Mouse (Mus musculus): ENCODE data around the gene Mroh2a. TPM values are rescaled to one million over a fixed set of nuclear protein-coding genes. Genes with fewer than 3 reads are reported as not detected.
A peak's percentile ranks its signal among the peaks of the same experiment; 100 is the strongest.

Gene Mroh2a
- total RNA-seq (2021), result under 1 TPM in 1 of 2 experiments, not detected in 1; 0.52 TPM
- long read RNA-seq, result 0 reads

GRCm38 (mm10) chr1:88226670-88227379 is at the start of gene Mroh2a:
Mroh2a (plus strand) TSS chr1:88226986.
- no peak for DNase-seq (ENCODE audit: low spot score in 2 of 2)

DNA sequence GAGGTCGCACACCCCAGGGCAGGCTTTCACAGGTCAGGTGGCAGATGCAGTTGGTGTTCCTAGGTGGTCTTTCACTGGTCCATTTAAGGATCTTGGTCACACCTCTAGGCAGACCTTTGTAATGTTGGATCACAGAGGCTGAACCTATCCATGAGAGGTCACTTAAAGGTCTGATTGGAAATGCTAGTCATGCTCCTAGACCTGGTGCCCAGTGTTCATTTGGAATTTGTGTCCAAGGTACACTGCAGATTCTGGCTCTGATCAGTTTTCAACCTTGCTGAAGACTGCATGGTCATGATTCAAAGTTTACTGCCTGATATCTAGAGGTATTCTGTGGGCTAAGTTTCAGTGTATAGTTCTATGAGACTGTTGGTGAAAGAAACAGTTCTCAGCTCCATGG is 47.1 kb upstream of the Mroh2a start:
- no peak for DNase-seq (ENCODE audit: low spot score in 2 of 2)

DNA sequence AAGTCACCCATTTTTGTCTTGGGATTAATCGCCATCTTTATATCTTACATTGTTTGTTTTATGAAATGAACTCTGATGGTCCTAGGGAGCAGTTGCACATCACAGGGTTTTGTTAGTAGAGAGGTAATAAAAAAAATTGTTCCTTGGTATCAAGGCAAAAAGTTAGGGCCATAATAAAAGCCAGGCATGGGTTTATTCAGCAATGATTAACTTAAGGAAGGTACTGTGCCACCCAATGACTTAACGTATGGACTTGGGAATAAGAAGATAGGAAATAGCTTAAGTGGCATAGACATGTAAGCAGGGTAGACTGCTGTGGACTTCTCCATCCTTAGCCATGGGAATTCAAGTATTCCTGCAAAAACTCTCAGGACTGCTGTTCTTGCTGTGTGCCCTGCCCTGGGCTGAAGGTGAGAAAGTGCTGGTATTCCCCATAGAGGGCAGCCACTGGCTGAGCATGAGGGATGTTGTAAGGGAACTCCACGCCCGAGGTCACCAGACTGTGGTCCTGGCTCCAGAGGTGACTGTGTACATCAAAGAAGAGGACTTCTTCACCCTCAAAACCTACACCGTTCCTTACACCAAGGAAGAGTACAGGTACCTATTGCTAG is 40.4 kb upstream of the Mroh2a start:
- no peak for DNase-seq (ENCODE audit: low spot score in 2 of 2)

DNA sequence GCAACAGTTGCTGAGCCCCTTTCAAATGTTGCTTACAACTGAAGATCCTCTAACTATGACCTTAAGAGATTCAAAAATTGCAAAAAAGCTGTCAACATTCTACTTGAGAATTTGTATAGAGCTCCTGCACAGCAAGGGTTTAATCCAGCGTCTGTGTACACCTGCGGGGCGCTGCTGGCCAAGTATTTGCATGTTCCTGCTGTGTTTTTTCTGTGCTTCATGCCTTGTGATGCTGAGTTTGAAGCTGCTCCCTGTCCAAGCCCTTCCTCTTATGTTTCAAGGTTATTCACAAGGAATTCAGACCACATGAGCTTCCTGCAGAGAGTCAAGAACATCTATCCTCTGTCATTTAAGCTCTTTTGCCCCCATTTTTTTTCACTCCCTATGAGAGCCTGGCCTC is 34.6 kb upstream of the Mroh2a start:
- no peak for DNase-seq (ENCODE audit: low spot score in 2 of 2)

GRCm38 (mm10) chr1:88195687-88196086 is 31.1 kb upstream of the Mroh2a start:
- no peak for DNase-seq (ENCODE audit: low spot score in 2 of 2)

DNA sequence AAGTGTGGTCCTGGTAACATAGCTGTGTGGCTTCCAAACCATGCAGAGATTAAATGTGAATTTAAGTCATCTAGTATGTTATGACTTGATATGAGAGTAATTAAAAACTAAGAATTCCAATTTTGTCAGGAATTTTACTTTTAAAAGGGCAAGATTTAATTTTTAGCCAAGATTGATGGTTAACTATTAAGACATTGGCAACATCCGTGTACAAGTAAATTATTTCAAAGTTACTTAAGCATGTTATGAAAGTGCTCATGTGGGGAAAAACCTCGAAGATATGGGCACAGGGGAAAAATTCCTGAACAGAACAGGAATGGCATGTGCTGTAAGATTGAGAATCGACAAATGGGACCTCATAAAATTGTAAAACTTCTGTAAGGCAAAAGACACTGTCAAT is 29.3 kb upstream of the Mroh2a start:
- no peak for DNase-seq (ENCODE audit: low spot score in 2 of 2)

- no peak for DNase-seq (ENCODE audit: low spot score in 2 of 2)
Measured at GRCm38 (mm10) chr1:88199996-88200395, 26.8 kb upstream of the Mroh2a start.

- no peak for DNase-seq (ENCODE audit: low spot score in 2 of 2)
Measured at GRCm38 (mm10) chr1:88200456-88200855, 26.3 kb upstream of the Mroh2a start, which contains the start of gene Ugt1a2. Ugt1a2 (plus strand) TSS chr1:88200601.

DNA sequence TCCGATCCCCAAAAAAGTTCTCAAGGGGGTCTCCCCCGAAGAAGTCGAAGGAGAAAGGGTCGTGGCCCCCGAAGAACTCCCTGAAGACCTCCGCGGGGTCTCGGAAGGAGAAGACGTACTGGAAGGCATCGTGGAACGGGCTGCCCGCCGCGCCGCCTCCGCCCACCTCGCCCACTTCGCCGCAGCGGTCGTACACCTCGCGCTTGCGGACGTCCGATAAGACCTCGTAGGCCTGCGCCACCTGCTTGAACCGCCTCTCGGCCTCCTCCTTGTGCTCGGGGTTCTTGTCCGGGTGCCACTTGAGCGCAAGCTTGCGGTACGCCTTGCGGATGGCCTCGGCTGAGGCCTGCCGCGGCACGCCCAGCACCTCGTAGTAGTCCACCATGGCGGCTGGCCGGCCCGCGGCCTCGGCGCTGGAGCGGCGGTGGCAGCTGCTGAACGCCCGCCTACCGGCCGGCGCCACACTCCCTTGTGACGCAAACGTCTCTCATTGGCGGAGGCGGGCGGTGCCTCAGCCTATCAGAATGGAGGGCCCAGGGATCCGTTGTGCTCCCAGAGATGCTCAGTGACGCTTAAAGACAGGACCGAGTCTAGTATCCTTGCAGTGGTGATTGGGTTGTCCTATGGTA is 21.4 kb upstream of the Mroh2a start, which contains the start of gene Dnajb3:
TSS of gene Dnajb3 (minus strand) at position 489 of the 629 bp plus-strand sequence.
- DNase-seq (ENCODE audit: low spot score in 2 of 2), result peak; percentile 83 to 91

DNA sequence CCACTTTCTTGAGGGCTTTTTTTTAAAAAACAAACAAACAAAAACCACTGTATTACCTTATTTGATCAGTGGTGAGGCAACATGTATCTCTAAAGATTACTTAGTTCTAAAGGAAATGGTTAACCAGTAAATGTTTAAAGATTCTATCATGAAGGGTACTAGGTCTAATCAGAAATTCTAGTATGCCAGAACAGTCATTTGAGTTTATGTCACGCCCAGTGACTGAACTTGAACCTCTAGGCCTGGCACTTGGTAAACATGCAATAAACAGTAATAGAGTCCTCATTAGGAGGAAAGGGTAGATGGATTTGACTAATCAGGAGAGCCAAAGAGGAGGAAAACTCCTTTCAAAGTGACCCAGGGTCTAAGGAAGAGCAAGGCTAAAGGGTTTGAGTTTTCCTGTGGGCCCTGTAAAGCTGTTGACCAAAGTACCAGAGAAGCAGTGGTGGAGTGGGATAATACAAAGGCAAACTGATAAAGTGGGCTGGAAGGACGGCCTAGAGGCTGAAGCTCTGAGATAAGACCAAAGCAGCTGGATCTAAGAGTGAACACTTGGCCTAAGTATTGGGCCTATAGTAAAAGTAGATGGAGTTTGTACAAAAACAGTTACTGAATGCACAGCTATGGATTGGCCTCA is 19.8 kb upstream of the Mroh2a start:
- no peak for DNase-seq (ENCODE audit: low spot score in 2 of 2)

DNA sequence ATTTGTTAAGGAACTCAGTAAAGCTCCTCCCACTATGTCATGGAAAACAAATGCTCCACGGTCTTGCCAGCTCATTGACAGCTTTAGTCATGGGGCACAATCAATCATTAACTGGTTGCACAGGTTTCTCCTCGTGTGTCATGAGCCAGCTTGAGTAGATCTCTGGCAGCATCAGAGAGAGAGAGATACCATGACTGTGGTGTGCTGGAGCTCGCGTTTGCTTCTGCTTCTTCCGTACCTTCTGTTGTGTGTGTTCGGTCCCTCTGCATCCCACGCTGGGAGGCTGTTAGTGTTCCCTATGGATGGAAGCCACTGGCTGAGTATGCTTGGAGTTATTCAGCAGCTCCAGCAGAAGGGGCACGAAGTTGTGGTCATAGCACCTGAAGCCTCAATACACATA is 15.0 kb upstream of the Mroh2a start, which contains the start of gene Ugt1a1:
TSS of gene Ugt1a1 (plus strand) at position 148 of the 400 bp plus-strand sequence.
- peak in 1 of 2 experiments; percentile 2 for DNase-seq (ENCODE audit: low spot score in 2 of 2)

DNA sequence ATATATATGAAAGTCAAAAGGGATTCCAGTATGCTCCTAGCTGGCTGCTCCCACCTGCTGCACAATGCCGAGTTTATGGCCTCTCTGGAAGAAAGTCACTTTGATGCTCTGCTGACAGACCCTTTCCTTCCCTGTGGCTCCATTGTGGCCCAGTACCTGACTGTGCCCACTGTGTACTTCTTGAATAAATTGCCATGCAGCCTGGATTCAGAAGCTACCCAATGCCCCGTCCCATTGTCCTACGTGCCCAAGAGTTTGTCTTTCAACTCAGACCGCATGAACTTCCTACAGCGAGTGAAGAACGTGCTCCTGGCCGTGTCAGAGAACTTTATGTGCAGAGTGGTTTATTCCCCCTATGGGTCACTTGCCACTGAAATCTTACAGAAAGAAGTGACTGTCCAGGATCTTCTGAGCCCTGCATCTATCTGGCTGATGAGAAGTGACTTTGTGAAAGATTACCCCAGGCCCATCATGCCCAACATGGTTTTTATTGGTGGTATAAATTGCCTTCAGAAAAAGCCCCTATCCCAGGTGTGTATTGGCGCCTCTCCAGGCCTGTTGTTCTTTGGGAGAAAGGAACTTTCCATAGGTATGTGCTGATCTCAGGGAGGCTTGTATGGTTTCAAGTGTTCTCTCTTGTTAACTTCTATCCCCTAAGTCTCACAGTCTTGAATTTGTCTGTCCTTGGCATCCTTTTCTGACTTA is 14.3 kb upstream of the Mroh2a start:
- peak in 1 of 2 experiments; percentile 3 for DNase-seq (ENCODE audit: low spot score in 2 of 2)

- no peak for DNase-seq (ENCODE audit: low spot score in 2 of 2)
Measured at GRCm38 (mm10) chr1:88213061-88213460, 13.7 kb upstream of the Mroh2a start.

DNA sequence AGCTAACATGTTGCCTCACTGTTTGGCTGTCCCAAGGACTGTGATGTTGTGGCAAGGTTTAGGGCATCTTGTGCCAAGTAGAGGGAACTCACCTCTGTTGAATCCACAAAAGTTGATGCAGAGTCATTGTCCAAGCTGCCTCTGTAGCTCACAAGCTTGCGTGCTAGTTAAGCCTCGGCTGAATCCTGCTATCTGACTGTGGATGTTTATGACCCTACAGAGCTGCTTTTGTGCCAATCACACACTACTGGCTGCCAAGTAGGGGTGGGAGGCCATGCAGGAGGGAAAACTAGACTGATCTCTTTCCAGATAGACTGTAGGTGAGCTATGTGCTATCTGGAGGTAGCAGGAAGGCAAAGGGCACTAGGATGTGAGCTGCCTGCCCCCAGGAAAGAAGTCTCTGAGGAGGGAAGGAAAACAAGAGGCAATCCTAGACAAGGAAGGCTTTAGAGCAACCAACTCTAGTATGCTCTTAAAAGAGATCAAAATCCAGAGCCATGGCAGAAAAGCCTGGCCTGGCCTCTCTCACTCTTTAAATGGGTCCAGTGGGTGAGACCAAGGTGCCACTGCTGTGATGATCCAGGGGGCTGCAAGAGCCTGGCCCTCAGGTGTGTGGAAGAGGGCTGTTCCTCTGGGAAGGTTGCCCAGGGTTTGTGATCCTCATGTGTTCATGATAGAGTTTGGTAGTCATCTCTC is 12.9 kb upstream of the Mroh2a start:
- peak in 1 of 2 experiments; percentile 2 for DNase-seq (ENCODE audit: low spot score in 2 of 2)

DNA sequence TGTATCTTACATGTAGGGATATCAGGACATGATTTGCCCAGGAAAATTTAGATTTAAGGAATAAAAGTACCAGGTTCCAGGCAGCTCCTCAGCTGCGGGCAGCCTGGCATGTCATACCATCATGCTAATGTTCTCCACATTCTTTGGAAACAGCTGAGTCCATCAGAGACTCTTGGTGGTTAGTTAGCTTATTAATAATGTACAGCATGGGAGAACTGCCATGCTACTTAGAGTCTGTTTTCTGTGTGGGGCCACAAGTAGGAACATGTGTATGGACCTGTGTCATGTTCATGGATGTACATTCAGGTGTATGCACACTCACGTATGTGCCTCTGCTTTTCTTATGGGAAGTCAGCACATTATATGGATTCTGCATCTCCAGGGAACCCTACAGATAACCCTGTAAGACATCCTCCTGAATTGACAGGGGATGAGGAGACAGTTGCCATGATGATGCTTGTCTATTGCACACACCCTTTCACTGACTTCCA is 12.3 kb upstream of the Mroh2a start:
- no peak for DNase-seq (ENCODE audit: low spot score in 2 of 2)

DNA sequence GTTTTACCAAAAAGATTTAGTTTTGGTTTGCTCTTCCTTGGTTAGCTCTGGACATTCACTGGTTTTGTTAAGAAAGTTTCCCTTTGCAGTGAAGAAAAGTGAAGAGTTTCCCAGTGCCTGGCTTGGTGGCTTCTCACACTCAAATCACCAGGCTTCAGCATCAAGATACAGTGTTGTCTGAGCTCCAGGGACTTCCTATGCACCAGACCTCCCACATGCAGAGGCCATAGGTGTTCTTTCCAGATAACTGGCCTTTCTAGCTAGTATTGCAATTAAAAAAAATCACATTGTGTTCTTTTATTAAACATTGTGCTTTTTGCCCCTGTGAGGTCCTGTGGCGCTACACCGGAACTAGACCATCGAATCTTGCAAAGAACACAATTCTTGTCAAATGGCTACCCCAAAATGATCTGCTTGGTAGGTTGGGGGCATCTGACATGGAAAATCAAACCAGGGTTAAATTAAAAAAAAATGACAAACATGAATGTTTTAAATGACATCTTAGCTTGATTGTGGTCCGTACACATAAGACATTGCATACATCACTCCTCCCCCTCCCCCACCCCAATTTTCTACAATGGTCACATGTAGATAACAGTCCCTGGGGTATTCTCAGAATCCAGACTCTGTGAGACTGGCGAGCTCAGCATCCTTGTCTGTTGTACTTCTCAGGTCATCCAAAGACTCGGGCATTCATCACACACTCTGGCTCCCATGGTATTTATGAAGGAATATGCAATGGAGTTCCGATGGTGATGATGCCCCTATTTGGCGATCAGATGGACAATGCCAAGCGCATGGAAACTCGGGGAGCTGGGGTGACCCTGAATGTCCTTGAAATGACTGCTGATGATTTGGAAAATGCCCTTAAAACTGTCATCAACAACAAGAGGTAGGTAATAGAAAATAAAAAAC is 11.1 kb upstream of the Mroh2a start:
- no peak for DNase-seq (ENCODE audit: low spot score in 2 of 2)

DNA sequence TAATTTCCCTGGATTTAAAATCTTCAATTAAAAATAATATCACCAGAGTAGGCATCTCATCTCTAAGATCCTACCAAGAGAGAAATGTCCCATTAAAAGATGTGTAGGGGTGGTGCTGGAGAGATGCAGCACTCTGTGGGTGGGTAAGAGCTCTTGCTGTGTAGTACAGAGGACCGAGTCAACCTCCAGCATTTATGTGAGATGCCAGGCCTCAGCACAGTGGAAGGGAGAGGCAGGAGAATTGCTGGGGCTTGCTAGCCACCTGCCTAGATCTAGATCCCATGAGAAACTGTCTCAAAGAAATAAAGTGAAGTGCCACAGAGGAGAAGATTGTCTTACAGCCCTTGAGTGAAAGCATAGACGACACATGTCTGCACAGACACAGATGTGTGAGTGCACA is 10.2 kb upstream of the Mroh2a start:
- DNase-seq (ENCODE audit: low spot score in 2 of 2), result no peak

GRCm38 (mm10) chr1:88217144-88217543 is 9.6 kb upstream of the Mroh2a start:
- DNase-seq (ENCODE audit: low spot score in 2 of 2), result peak in 1 of 2 experiments; percentile 1

- DNase-seq (ENCODE audit: low spot score in 2 of 2), result peak in 1 of 2 experiments; percentile 2
Measured at GRCm38 (mm10) chr1:88217576-88217975, 9.2 kb upstream of the Mroh2a start.
